Mouse (Mus musculus): ENCODE results near the gene Tedc1. TPM values are rescaled to one million over a fixed set of nuclear protein-coding genes. Genes with fewer than 3 reads are reported as not detected.

Gene Tedc1
- polyA plus RNA-seq, 1 experiment = 12.9 TPM

DNA sequence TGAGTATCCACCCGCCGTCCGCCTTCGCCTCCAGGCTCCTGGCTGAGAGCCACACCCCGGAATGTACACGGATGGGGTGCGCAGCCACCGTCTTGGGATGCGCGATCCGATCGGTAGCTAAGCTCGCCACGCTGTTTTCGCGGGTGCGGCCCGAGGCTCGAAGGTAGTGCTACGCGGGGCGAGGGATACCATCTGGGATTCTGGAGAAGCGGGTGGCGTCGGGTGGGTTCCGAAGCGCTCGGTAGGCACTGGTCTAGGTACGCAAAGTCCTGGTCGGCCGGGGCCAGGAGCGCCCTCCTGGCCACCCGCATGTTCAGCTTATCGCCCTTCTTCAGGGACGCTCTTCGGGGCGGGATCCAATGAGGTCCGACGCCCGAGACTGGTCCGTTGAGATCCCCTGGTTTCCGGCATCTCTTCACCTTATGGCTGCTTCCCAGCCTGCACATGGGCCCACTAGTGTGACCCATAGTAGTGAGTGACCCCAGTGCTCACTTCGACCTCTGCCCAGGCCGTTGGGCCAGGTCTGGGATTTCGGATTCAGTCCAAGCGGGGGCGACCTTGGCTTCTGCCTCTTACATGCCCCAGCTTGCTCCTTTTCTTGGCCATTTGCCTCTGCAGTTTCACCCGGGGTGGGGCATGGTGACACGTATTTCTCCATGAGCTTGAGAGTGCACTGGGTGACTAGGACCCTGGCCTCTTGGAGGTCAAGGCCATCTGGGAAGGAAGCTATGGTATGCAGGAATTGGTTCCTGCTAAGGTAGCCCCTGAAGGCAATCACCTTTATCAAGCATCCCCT is 15.4 kb upstream of the Tedc1 start:
- DNase-seq (ENCODE audit: low read depth) = no peak
- TF ChIP-seq CTCF (IDR thresholded peaks at IDR 0.05; ENCODE audit: borderline replicate concordance, extremely low read depth, insufficient read depth, insufficient read length) (no peak), POLR2A (IDR thresholded peaks at IDR 0.05; ENCODE audit: borderline replicate concordance, extremely low read depth, insufficient read depth, insufficient read length, poor library complexity, severe bottlenecking) (no peak)

DNA sequence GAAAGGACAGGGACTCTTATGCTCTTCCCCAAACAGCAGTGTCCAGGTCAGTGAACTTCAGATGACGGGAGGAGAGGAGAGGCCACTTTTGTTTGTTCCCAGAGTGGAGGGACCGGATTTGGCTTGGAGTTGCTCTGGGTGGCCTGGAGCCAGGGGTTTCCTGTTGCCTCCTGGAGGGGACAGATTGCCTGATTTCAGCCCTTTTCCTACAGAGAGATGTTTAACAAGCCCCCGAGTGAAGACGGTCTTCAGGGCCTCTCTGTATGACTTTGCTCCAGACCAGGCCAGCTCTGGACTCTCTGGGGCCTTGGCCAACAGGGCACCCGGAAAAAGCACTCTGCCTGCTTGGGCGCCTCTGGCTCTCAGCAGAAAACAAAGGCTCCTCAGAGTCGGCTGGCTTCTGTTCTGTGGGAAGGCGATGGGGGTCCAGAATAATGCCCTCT is 14.7 kb upstream of the Tedc1 start:
- peak; percentile 36 for DNase-seq (ENCODE audit: low read depth)
- TF ChIP-seq CTCF (IDR thresholded peaks at IDR 0.05; ENCODE audit: borderline replicate concordance, extremely low read depth, insufficient read depth, insufficient read length) (no peak), POLR2A (IDR thresholded peaks at IDR 0.05; ENCODE audit: borderline replicate concordance, extremely low read depth, insufficient read depth, insufficient read length, poor library complexity, severe bottlenecking) (no peak)

DNA sequence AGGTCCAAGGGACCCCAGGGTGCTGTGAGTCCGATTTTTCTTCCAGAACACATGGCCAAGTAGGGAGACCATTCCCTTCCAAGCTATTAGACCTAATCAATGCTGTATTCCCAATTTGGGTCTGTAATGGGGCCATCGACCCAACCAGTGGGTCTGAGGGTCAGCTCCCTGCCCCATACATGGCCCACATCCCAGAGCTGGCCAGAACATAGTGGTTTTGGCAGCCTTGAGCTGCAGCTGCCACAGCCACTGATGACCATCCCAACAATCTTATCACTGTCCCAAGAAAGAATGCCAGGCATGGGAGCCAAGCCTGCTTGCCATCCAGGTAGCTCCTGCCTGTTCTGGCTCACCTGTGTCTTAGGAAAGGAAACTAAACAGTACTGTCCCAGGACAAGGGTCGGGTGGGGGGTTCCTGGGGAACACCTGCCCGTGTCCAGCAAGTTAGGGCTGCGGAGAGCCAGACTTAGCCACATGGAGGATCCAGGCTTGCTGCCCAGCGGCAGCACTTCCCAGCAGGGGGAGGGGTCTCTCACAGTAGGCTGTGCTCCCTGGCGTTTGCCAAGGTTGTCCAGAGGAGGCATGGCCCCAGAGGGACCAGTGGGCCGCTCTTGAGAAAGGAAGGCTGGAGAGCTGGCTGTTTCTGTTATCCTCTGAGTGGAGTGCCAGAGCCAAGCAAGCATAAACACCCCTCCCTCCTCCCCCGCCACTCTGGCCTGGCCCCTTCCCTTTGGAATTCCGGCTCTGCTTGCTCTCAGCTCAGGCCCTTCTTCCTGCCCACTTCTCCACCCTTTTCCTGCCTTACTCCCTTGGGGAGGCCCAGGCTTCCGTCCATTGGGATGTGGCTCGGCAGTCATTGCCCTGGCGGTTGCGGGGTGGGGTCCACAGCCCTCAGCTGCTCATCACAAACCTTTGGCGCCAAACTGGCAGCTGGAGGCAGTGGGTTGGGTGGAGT is 13.9 kb upstream of the Tedc1 start:
- TF ChIP-seq CTCF (IDR thresholded peaks at IDR 0.05; ENCODE audit: borderline replicate concordance, extremely low read depth, insufficient read depth, insufficient read length) = no peak
- DNase-seq (ENCODE audit: low read depth) = peak; percentile 71

DNA sequence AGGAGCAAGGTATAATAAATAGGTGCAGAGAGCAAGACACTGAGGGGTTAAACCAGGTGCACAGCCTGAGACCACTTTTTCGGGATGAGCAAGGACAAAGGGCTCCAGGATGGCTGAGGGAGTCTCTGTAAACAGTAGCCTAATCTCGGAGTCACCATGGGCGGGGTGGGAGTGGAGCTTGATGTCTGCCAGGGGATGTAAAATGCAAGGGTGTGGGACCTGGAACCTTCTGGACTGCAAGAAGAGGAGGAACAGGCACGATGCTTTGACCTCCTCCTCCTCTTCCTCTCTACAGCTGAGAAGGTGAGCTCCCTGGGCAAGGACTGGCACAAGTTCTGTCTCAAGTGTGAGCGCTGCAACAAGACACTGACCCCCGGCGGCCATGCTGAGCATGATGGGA is 13.1 kb upstream of the Tedc1 start:
- TF ChIP-seq CTCF (IDR thresholded peaks at IDR 0.05; ENCODE audit: borderline replicate concordance, extremely low read depth, insufficient read depth, insufficient read length) = no peak
- TF ChIP-seq POLR2A (IDR thresholded peaks at IDR 0.05; ENCODE audit: borderline replicate concordance, extremely low read depth, insufficient read depth, insufficient read length, poor library complexity, severe bottlenecking) = no peak

DNA sequence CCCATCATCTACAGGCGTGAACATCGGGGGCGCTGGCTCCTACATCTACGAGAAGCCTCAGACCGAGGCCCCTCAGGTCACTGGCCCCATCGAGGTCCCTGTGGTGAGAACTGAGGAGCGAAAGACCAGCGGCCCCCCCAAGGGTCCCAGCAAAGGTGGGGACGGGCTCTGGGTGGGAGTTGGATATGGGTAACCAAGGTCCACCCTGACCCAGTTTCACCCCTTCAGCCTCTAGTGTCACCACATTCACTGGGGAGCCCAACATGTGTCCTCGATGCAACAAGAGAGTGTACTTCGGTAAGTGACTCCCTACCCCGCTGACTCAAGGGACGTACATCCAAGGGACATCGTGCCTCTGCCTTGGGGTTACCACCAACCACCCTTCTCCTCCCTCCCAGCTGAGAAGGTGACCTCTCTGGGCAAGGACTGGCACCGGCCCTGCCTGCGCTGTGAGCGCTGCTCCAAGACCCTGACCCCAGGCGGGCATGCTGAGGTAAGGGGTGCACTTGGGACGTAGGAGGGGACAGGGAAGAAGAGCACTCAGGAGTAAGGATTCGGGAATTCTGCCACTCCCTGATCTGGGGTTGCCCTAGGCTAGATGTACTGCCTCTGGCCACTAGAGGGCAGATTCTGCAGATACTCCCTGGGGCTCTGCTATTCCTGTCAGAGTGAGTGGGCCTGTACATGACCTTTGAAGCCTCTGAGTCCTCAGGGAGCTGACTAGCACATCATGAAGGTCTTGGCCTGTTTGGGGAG is 12.0 kb upstream of the Tedc1 start:
- no peak for DNase-seq (ENCODE audit: low read depth)
- TF ChIP-seq POLR2A (IDR thresholded peaks at IDR 0.05; ENCODE audit: borderline replicate concordance, extremely low read depth, insufficient read depth, insufficient read length, poor library complexity, severe bottlenecking) (no peak), CTCF (IDR thresholded peaks at IDR 0.05; ENCODE audit: borderline replicate concordance, extremely low read depth, insufficient read depth, insufficient read length) (peak; percentile 69)

More for the DNA sequence above, 13.1 kb upstream of the Tedc1 start:
- no peak for DNase-seq (ENCODE audit: low read depth)

DNA sequence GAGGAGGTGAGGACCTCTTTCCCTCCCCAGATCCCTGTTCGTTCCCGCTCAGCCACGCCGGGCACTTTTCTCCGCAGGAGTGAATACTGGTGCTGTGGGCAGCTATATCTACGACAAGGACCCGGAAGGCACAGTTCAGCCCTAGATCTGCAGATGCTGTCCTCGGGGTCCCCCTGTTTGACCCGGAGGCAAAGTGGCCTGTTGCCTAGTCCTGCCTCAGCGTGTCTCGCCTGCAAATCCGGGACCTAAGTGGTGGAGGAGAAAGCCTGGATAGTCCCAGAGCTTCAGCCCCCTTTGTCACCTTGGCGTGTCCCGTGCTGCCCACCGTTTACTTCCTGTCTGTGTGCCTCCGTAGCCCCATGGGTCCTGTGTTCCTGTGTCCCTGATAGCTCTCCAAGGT is 11.3 kb upstream of the Tedc1 start:
- DNase-seq (ENCODE audit: low read depth) = no peak

DNA sequence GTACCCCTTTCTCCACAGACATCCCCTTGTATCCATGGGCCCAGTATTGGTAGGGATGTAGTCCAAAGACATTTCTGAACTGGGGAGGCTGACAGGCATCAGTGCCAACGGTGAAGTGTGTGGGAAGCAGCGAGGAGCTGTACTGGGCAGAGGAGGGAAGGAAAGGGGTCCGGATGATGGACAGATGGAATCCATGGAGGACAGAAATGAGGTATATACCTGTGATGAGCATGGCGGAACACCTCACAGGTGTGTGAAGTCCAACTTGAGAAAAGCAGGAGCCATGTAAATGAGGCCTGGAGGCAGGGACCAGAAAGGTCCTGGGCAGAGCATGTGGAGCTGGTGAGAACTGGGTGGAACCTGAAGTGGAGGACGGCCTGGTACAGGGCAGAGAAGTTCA is 10.6 kb upstream of the Tedc1 start:
- no peak for DNase-seq (ENCODE audit: low read depth)

More for the DNA sequence above, 11.3 kb upstream of the Tedc1 start:
- no peak for TF ChIP-seq POLR2A (IDR thresholded peaks at IDR 0.05; ENCODE audit: borderline replicate concordance, extremely low read depth, insufficient read depth, insufficient read length, poor library complexity, severe bottlenecking)
- TF ChIP-seq CTCF (IDR thresholded peaks at IDR 0.05; ENCODE audit: borderline replicate concordance, extremely low read depth, insufficient read depth, insufficient read length) = no peak

DNA sequence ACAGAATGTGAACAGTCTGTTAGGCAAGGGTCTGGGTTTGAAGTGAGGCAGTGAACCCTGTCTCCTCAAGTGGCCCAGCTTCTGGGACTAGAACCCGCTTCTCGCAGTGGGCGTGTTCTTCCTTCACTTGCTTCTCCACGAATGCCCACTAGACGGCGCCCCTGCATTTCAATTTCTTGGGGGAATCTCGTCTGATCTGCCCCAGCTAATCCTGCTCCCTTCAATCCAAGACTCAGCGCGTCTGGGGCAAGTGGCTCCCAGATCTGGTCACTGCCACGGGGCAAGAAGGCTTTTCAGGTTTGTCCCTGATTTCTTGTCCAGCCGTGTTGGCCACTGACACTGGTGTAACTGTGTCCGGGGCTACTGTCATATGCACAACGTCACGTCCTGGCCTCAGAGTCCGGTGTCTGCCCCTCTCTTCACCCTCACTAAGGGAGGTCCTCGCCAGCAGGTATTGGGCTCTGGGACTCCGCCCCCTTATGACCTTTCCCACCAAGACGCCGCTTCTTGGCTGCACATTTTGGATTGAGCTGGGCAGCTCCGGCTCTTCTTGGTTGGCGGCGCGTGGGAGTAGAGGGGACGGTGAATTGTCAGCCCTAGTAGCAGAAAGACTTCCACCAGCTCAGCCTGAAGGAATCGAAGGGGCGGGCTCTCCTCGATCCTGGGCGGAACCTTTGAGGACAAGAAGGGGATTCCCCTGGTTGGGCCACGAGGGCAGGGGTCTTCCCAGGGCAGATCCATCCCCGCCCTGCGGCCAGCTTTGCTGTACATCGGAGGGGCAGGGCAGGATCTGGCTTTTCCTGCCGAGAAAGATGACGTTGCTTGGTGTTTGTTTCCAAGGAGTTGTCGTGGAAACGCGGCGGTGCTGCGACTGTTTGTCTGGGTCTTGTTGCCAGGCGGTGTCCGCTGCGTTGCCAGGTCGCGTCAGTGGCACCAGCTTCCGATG is 9.8 kb upstream of the Tedc1 start, which contains the start of gene Crip1:
Gene Crip1 (plus strand): TSS at position 205 of the 946 bp plus-strand sequence.
- peak; percentile 67 for DNase-seq (ENCODE audit: low read depth)

More for the DNA sequence above, 10.6 kb upstream of the Tedc1 start:
- TF ChIP-seq POLR2A (IDR thresholded peaks at IDR 0.05; ENCODE audit: borderline replicate concordance, extremely low read depth, insufficient read depth, insufficient read length, poor library complexity, severe bottlenecking) (no peak), CTCF (IDR thresholded peaks at IDR 0.05; ENCODE audit: borderline replicate concordance, extremely low read depth, insufficient read depth, insufficient read length) (no peak)

DNA sequence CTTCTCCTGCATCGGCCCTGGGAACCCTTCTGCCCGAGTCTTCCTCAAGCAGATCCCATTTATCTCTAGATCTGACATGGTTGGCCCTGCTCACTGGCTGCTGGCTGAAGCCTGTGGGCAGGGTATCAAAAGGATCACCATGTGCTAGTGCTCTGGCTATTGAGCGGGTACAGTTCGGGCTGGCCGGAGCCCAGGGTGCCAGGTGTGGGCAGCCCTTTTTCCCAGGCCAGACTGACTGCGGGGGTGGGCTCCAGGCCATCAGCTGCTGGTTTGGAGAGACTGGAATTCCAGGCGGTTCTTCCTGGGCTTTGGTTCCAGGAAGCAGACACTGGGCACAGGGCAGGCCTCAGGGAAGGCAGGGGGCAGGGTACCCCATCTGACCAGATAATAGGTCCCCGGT is 8.7 kb upstream of the Tedc1 start:
- DNase-seq (ENCODE audit: low read depth) = no peak
- TF ChIP-seq POLR2A (IDR thresholded peaks at IDR 0.05; ENCODE audit: borderline replicate concordance, extremely low read depth, insufficient read depth, insufficient read length, poor library complexity, severe bottlenecking) (no peak), CTCF (IDR thresholded peaks at IDR 0.05; ENCODE audit: borderline replicate concordance, extremely low read depth, insufficient read depth, insufficient read length) (no peak)

More for the DNA sequence above, 9.8 kb upstream of the Tedc1 start, which contains the start of gene Crip1:
- TF ChIP-seq POLR2A (IDR thresholded peaks at IDR 0.05; ENCODE audit: borderline replicate concordance, extremely low read depth, insufficient read depth, insufficient read length, poor library complexity, severe bottlenecking) (no peak), CTCF (IDR thresholded peaks at IDR 0.05; ENCODE audit: borderline replicate concordance, extremely low read depth, insufficient read depth, insufficient read length) (peak; percentile 79)

Data from brain, embryonic 14.5 days (tissue).